Mouse (Mus musculus) cerebellum, adult 2 months (tissue): ENCODE results near the gene Gm14151.

ENCODE experiments used
- CTCF ChIP-seq: fragments of 200-500 bp; IDR thresholded peaks from 2 replicates; pipeline ENCODE4 v1.5.1; 2011; ENCODE audit warnings: low read depth, mild to moderate bottlenecking, control low read depth, low read length, moderate library complexity, borderline replicate concordance; ENCODE audit not compliant: insufficient read depth
- POLR2A ChIP-seq: fragments of 200-500 bp; IDR thresholded peaks from 2 replicates; pipeline ENCODE4 v1.6.1; 2011; ENCODE audit warnings: low read length, control low read depth, borderline replicate concordance; ENCODE audit not compliant: insufficient read depth

DNA sequence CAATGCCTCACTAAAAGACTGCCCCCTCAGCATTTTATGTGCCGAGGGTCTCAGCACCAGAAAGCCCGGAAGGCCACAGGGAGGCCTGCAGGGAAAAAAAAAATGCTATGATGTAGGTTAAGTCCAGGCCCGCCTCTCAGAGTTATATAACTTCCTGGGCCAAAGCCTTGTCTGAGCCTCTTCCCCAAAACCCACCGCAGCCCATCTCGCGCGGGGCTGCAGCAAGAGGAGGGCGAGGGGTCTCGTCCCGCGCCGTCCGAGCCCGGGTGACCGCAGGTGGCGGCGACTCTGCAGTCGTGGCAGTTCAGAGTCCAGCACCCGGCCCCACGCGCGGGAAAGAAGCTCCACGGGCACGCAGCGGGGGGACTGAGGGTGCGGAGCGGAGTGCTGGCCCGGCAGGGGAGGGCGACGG, 53.3 kb downstream of the Gm14151 start:
- TF ChIP-seq POLR2A (no peak), CTCF (no peak)
